Mouse (Mus musculus): Measurements from ENCODE around the gene Zeb2.

DNA sequence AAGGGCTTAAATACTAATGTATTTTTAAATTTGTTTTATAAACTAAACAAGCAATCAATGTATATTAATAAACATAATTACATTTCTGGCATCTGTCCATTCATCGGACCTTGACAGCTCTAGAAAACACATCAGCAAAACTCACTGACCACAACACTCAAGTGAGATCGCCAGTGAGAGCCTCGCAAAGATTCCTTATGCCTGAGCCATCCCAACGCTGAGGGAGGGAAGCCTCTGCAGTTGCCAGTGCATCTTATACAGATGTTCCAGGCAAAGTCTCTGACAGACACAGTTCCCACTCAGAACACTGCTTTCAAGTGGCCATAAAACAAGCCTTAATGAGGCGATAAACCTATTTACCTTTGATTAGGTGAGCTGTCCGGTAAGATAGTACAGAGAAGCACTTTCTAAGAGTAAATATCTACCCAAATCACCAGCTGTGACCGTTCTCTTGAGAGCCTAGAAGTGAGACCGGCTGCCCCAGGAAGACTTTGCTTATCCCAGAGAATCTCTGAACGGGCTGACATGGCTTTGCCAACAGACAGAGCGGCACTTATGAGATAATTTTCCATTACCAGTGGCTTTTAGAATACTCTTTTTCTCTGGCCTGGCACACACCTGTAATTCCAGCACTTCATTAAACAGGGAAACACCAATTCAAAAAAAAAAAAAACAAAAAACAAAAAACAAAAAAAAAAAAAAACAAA is 60.2 kb downstream of the Zeb2 start:
- TF ChIP-seq CTCF (IDR thresholded peaks at IDR 0.05; ENCODE audit: low read depth) (no peak), EP300 (IDR thresholded peaks at IDR 0.05; ENCODE audit: low read depth) (no peak)
